Mouse (Mus musculus) spleen, adult 2 months (tissue): ENCODE data around the gene Plch2. TPM values are rescaled to one million over a fixed set of nuclear protein-coding genes. Genes with fewer than 3 reads are reported as not detected.

Experiments
- DNase-seq, 2 experiments: peaks; one replicate each; pipeline versions ENCODE4 v3.0.0 to v3.0.0-alpha.2; 2012 to 2021; ENCODE audit warnings: low spot score in 2 of 2, low read depth in 1 of 2
- H3K27ac ChIP-seq: fragments of 200-500 bp; 2 replicates; pipeline ENCODE4 v1.5.1; 2012; ENCODE audit warnings: low read length, inconsistent platforms; ENCODE audit not compliant: insufficient read depth
- H3K27me3 ChIP-seq: fragments of 200-500 bp; 2 replicates; pipeline ENCODE4 v1.6.1; 2012; ENCODE audit warnings: mild to moderate bottlenecking, moderate library complexity, low read length, inconsistent platforms; ENCODE audit not compliant: control insufficient read depth, insufficient read depth
- H3K36me3 ChIP-seq: fragments of 200-500 bp; 2 replicates; pipeline ENCODE4 v1.6.1; 2012; ENCODE audit warnings: mild to moderate bottlenecking, low read length, inconsistent platforms; ENCODE audit not compliant: control insufficient read depth, insufficient read depth
- H3K4me1 ChIP-seq: fragments of 200-500 bp; 2 replicates; pipeline ENCODE4 v1.6.1; 2011; ENCODE audit warnings: inconsistent platforms; ENCODE audit not compliant: control insufficient read depth, insufficient read depth, insufficient read length
- H3K4me3 ChIP-seq: fragments of 200-500 bp; 2 replicates; pipeline ENCODE4 v1.5.1; 2011; ENCODE audit warnings: mild to moderate bottlenecking, inconsistent platforms; ENCODE audit not compliant: insufficient read depth, insufficient read length; ENCODE audit errors: extremely low read depth
- CTCF ChIP-seq: fragments of 200-500 bp; IDR thresholded peaks from 2 replicates; pipeline ENCODE4 v1.5.1; 2011; ENCODE audit warnings: mild to moderate bottlenecking, inconsistent platforms; ENCODE audit not compliant: insufficient read depth, insufficient read length, insufficient replicate concordance; ENCODE audit errors: extremely low read depth
- POLR2A ChIP-seq: fragments of 200-500 bp; IDR thresholded peaks from 2 replicates; pipeline ENCODE4 v1.6.1; 2011; ENCODE audit warnings: low read depth, low read length, inconsistent platforms
- WGBS: fragments of 180-500 bp; shearing (Covaris S2); methylation state at CpG from one replicate; pipeline ENCODE4 v1.1.7; 2018; 5-methylcytosine and 5-hydroxymethylcytosine counted together
- polyA plus RNA-seq: library from polyadenylated mRNA; depleted of rRNA; stranded (reverse); fragments of >200 nt; gene quantifications from 2 replicates; pipeline ENCODE4 v1.2.3, GENCODE M21; 2012

The Plch2 gene
- polyA plus RNA-seq, 1 experiment: 0.20 TPM

DNA sequence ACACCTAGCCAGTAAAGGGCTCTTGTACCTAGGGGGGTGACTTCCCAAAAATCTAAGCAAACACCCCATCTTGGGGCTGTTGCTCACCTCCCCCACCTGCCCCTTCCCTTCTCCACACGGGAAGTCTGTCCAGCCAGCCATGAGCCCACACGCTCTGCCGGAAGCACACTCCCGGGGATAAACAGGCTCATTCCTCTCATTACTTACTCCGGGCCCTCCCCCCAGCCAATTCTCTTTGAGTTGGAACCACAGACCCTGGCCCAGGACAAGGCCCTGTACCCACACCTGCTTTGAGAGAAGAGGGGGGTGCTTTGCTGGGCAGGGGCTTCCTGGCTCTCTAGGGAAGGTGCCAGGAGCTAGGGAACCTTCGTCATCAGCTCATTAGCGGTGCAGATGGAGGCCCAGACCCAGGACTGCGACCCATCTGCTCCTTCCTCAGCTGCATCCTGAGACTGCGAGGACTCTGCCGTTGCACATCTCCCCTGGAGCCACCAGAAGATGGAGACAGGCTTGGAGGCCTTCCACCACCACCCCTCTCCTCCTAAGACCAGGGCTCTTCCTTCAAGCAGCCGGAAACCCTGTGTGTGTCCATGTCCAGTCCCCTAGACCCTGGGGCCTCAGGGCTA, 39.2 kb downstream of the Plch2 start:
- Histone ChIP-seq H3K27me3 (no peaks in the 10 kb centered on the region), H3K4me1 (peaks cover 2% of the 10 kb centered on the region; the same call in 1 of the 2 replicates), H3K27ac (no peak overlapping the region), H3K36me3 (no peaks in the 10 kb centered on the region), H3K4me3 (no peak overlapping the region)
- TF ChIP-seq CTCF (no peak), POLR2A (no peak)
- 71% methylated on average over 11 of the region's 11 CpGs for WGBS
- no peak for DNase-seq

DNA sequence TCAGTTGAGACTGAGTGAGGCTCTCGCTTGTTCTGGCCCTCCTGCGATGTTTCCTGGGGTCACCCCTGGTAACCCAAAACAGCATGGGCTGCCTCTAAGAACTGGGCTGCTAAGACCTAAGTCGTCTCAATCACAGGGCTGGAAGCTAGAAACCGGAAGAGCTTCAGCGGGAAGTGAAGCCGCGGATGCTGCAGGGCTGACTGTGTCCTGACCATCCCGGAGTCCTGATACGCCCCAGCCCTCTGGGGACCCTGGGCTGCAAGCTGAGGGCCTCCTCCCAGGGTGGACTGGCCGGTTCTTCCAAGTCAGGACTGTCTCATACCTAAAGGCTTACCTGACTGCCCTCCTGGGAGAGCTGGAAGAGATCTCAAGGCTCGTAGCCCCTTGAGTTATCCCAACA, 39.8 kb downstream of the Plch2 start:
- no peak for DNase-seq
- no peak overlapping the region for H3K4me3 ChIP-seq
- peaks cover 2% of the 10 kb centered on the region; the same call in 1 of the 2 replicates for H3K4me1 ChIP-seq
- H3K27ac ChIP-seq: no peak overlapping the region
- no peaks in the 10 kb centered on the region for H3K27me3 ChIP-seq
- H3K36me3 ChIP-seq: no peaks in the 10 kb centered on the region
- no peak for TF ChIP-seq POLR2A
- no peak for TF ChIP-seq CTCF
- 67% methylated on average over 11 of the region's 11 CpGs for WGBS

DNA sequence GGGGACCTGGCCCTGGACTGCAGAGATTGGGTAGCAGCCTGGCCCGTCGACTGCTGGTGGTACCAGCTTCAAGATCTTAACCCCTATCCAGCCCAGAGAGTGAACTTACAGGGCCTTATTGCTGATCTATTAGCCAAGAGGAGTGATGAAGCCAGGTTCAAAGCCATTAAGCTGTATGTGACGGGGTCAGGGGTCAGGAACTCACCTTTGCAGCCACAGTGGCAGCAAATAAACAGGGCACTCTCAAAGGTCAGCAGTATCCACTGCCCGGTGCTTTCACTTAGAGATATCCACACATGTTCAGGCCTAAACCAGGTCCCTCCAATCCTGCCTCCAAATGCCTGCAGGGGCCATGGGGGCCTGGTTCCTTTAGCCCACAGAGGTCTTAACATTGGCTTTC, 41.0 kb downstream of the Plch2 start:
- H3K4me1 ChIP-seq: peaks cover 2% of the 10 kb centered on the region; the same call in 1 of the 2 replicates
- H3K27me3 ChIP-seq: no peaks in the 10 kb centered on the region
- H3K36me3 ChIP-seq: no peaks in the 10 kb centered on the region
- H3K4me3 ChIP-seq: no peak overlapping the region
- WGBS: 73% methylated on average over 4 of the region's 4 CpGs
- no peak overlapping the region for H3K27ac ChIP-seq
- no peak for TF ChIP-seq CTCF
- no peak for TF ChIP-seq POLR2A
- no peak for DNase-seq

DNA sequence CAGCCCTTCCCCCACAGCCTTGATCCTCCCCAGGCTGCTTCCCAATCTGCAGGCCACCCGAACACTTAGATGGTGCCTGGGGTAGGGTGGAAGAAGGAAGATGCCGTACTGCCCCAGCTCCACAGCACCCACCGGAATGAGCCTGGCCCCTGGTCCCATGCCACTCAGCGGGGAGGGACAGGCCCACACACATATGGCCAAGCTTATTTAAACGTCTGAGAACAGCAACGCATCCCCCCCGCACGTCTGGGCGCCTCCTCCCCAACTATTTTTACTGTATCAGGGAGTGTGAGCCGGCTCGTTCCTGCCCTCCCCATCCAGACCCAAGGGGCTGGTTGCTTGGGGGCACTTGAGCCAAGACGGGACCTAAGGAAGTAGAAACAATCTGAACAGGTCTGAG, 41.8 kb downstream of the Plch2 start:
- Histone ChIP-seq H3K27me3 (no peaks in the 10 kb centered on the region), H3K4me3 (no peak overlapping the region), H3K4me1 (peaks cover 2% of the 10 kb centered on the region; the same call in 1 of the 2 replicates), H3K27ac (no peak overlapping the region), H3K36me3 (no peaks in the 10 kb centered on the region)
- DNase-seq: no peak
- 74% methylated on average over 12 of the region's 12 CpGs for WGBS
- no peak for TF ChIP-seq POLR2A
- TF ChIP-seq CTCF: no peak

- WGBS: 73% methylated on average over 14 of the region's 14 CpGs
- Histone ChIP-seq H3K36me3 (no peaks in the 10 kb centered on the region), H3K4me3 (no peak overlapping the region), H3K27ac (no peak overlapping the region), H3K27me3 (no peaks in the 10 kb centered on the region), H3K4me1 (peaks cover 2% of the 10 kb centered on the region; the same call in 1 of the 2 replicates)
- no peak for DNase-seq
- TF ChIP-seq POLR2A (no peak), CTCF (no peak)
Observed at GRCm38 (mm10) chr4:155014244-155014643, 42.3 kb downstream of the Plch2 start.

DNA sequence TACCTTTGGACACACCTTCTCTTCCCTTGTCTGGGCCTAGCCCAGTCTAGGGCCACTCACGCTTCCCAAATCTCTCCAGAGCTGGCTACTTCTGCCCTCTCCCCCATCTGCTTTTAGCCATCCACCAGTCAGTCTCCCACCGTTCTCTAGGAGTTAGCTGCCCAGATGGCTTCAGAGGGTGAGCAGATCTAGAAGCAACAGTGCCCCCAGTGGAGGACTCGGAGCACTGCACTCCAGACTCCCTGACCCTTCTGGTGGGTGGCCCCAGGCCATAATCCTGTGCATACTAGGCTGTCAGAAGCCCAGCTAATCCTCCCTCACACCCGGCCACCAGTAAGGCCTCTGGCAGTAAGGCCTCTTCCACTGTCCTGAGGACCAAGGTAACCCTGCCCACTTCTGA, 43.8 kb downstream of the Plch2 start:
- H3K27ac ChIP-seq: no peak overlapping the region
- peak; percentile 19 to 53 for DNase-seq
- TF ChIP-seq CTCF (peak; percentile 84), POLR2A (no peak)
- no peaks in the 10 kb centered on the region for H3K36me3 ChIP-seq
- H3K27me3 ChIP-seq: no peaks in the 10 kb centered on the region
- H3K4me3 ChIP-seq: no peak overlapping the region
- H3K4me1 ChIP-seq: no peaks in the 10 kb centered on the region
- 6% methylated on average over 4 of the region's 4 CpGs for WGBS

DNA sequence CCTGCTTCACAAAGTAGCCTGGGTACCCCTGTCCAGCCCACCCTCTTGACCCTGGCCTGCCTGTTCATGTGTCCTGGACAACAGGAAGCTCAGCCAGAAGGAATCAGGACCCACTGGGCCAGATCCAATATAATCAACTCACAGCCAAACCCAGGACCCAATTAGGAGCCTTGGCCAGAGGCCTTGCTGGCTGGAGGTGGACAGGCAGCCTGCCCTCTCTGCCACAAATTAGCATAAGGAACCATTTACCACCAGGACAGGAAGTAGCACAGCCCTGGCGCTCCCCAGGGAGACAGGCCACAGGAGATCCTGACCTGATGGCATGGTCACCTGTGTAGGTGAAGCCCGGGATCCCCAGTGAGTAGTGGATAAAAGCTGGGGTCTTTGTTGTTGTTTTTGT, 44.5 kb downstream of the Plch2 start:
- Histone ChIP-seq H3K27ac (no peak overlapping the region), H3K36me3 (no peaks in the 10 kb centered on the region), H3K4me3 (no peak overlapping the region), H3K27me3 (no peaks in the 10 kb centered on the region), H3K4me1 (no peaks in the 10 kb centered on the region)
- no peak for DNase-seq
- TF ChIP-seq CTCF (no peak), POLR2A (no peak)
- WGBS: 73% methylated on average over 2 of the region's 2 CpGs
